In the genomic region with DNA sequence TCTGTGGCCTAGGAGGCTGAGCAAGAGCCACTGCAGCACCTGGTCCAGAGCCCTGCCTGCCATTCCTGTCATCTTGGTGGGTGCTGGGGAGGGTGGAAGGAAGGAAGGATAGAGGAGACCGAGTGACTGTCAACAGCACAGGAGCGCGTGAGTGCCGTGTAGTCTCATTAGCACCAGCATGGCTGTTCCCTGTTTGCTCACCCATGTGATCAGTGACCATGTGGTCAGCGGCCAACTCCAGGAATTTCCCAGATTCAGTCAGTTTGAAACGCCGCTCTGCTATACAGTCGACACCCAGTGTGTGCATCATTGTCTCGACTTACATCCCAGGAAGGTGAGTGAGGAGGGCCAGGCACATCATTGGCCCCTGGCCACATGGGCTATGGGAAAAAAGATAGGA, we compare ENCODE assay signal across 19 mouse cellular contexts.
DNase-seq lines count a peak whose midpoint lies in the region; ATAC-seq and TF ChIP-seq lines count a peak whose summit lies in the region.
"Had no signal": no experiment of that assay in that cellular context is flagged by ENCODE, and none has a peak within 500 bp of the region (broad histone marks: within the 10 kb centered on the region; RNA-seq: fewer than 3 reads in every experiment).

No protein-coding gene starts in this region.

- peaks cover 5% of the 10 kb centered on the region; the same call in 1 of the 2 replicates for H3K4me1 ChIP-seq in kidney, embryonic 15.5 days
- H3K4me1 ChIP-seq in hindbrain, postnatal 0 days (ENCODE audit: insufficient read depth, low read length): no peaks in the 10 kb centered on the region
- H3K4me1 ChIP-seq: embryonic facial prominence, embryonic 13.5 days; forebrain, embryonic 13.5 days had no signal

- no peak overlapping the region for H3K9ac ChIP-seq in kidney, embryonic 15.5 days
- H3K9ac ChIP-seq in hindbrain, postnatal 0 days (replicated peaks; ENCODE audit: low read length): no peak overlapping the region
- H3K9ac ChIP-seq: embryonic facial prominence, embryonic 13.5 days; forebrain, embryonic 13.5 days had no signal

- 43% methylated on average over 9 of the region's 9 CpGs for WGBS in kidney, embryonic 15.5 days
- 59% methylated on average over 9 of the region's 9 CpGs for WGBS in hindbrain, postnatal 0 days

- H3K4me3 ChIP-seq in kidney, embryonic 15.5 days (replicated peaks): no peak overlapping the region
- no peak overlapping the region for H3K4me3 ChIP-seq in hindbrain, postnatal 0 days (ENCODE audit: low read length)
- H3K4me3 ChIP-seq: embryonic facial prominence, embryonic 13.5 days; erythroblast, embryonic 14.5 days; forebrain, embryonic 13.5 days; heart, embryonic 10.5 days; midbrain, embryonic 10.5 days had no signal

- peak overlapping the region; percentile 28; the same call in 1 of the 2 replicates for H3K4me2 ChIP-seq in kidney, embryonic 15.5 days
- no peak overlapping the region for H3K4me2 ChIP-seq in hindbrain, postnatal 0 days (ENCODE audit: low read depth, low read length)
- H3K4me2 ChIP-seq: embryonic facial prominence, embryonic 13.5 days; forebrain, embryonic 13.5 days had no signal

- peak; percentile 58 for DNase-seq in cerebellum, adult 11-12 months
- DNase-seq in cerebellum, postnatal 14 days: no peak
- DNase-seq in kidney, postnatal 14 days: no peak
- peak; percentile 63 to 67 for DNase-seq in cerebellum, postnatal 25 days
- no peak for DNase-seq in hindbrain, postnatal 0 days (ENCODE audit: low spot score)
- DNase-seq: adrenal gland, postnatal 14 days; kidney, postnatal 25 days; layer of hippocampus, postnatal 36 days; thymus, adult 18-20 months; thymus, postnatal 4 days had no signal

- no peaks in the 10 kb centered on the region for H3K27me3 ChIP-seq in kidney, embryonic 15.5 days
- H3K27me3 ChIP-seq in hindbrain, postnatal 0 days (ENCODE audit: insufficient read depth, low read length): no peaks in the 10 kb centered on the region
- H3K27me3 ChIP-seq: embryonic facial prominence, embryonic 13.5 days; forebrain, embryonic 13.5 days had no signal

- no peak overlapping the region for H3K27ac ChIP-seq in kidney, embryonic 15.5 days
- H3K27ac ChIP-seq in hindbrain, postnatal 0 days: no peak overlapping the region
- H3K27ac ChIP-seq: embryonic facial prominence, embryonic 13.5 days; forebrain, embryonic 13.5 days; heart, embryonic 10.5 days; macrophage; midbrain, embryonic 10.5 days had no signal

- TF ChIP-seq CTCF in hindbrain, postnatal 0 days (IDR thresholded peaks at IDR 0.05; ENCODE audit: low read depth): no peak

- no peaks in the 10 kb centered on the region for H3K36me3 ChIP-seq in kidney, embryonic 15.5 days
- no peaks in the 10 kb centered on the region for H3K36me3 ChIP-seq in hindbrain, postnatal 0 days (ENCODE audit: insufficient read depth, low read length)
- H3K36me3 ChIP-seq: embryonic facial prominence, embryonic 13.5 days; heart, embryonic 10.5 days had no signal

- no peaks in the 10 kb centered on the region for H3K9me3 ChIP-seq in kidney, embryonic 15.5 days (replicated peaks)
- no peaks in the 10 kb centered on the region for H3K9me3 ChIP-seq in hindbrain, postnatal 0 days (ENCODE audit: low read length)
- H3K9me3 ChIP-seq: embryonic facial prominence, embryonic 13.5 days; forebrain, embryonic 13.5 days; heart, embryonic 10.5 days; midbrain, embryonic 10.5 days had no signal

- ATAC-seq in kidney, embryonic 15.5 days (replicated peaks; ENCODE audit: low FRiP score): peak; percentile 56; the same call in 1 of the 2 replicates
- ATAC-seq in hindbrain, postnatal 0 days: peak; percentile 29; the same call in 1 of the 2 replicates
- no peak for ATAC-seq in frontal cortex, adult (ENCODE audit: low TSS enrichment)
- ATAC-seq: forebrain, embryonic 13.5 days; intestine, embryonic 16.5 days had no signal

Comparison
In these comparisons a context has a peak if more than half of its experiments do, and no peak if none do; other contexts are left out.
1. DNase-seq: peak in cerebellum, adult 11-12 months (single experiment) and cerebellum, postnatal 25 days (2 of 2); none in cerebellum, postnatal 14 days (0 of 2), kidney, postnatal 14 days (single experiment) and hindbrain, postnatal 0 days (single experiment).